Mouse (Mus musculus) bone marrow, adult 2 months (tissue): Measurements from ENCODE around the gene Dnaja3.

ENCODE experiments used
- CTCF ChIP-seq: fragments of 200-500 bp; IDR thresholded peaks from 2 replicates; pipeline ENCODE4 v1.5.1; 2011; ENCODE audit warnings: low read length, control low read depth; ENCODE audit not compliant: control insufficient read depth, insufficient read depth
- POLR2A ChIP-seq: fragments of 200-500 bp; IDR thresholded peaks from 2 replicates; pipeline ENCODE4 v1.6.1; 2011; ENCODE audit warnings: low read depth, mild to moderate bottlenecking, control low read depth, low read length, borderline replicate concordance; ENCODE audit not compliant: control insufficient read depth

- TF ChIP-seq POLR2A, result no peak
- TF ChIP-seq CTCF, result no peak
Measured at GRCm38 (mm10) chr16:4711173-4711572, 71.4 kb downstream of the Dnaja3 start.
